Mouse (Mus musculus) erythroblast, embryonic 14.5 days (primary cell): ENCODE data around the gene Itga9.

ENCODE experiments used
- GATA1 ChIP-seq: IDR thresholded peaks from 2 replicates; pipeline ENCODE4 v1.6.1; 2012; ENCODE audit warnings: low read length, inconsistent platforms, mixed read lengths
- TAL1 ChIP-seq: IDR thresholded peaks from 3 replicates; pipeline ENCODE4 v1.6.1; 2012; ENCODE audit warnings: low read length, inconsistent platforms, mixed read lengths

GRCm38 (mm10) chr9:118623483-118623882 lies 17.0 kb downstream of the Itga9 start:
- no peak for TF ChIP-seq TAL1
- TF ChIP-seq GATA1: no peak
